Mouse (Mus musculus) testis, postnatal 10 days (tissue): ENCODE results near the gene Zbtb22.
A peak's percentile ranks its signal among the peaks of the same experiment; 100 is the strongest.
"Not testable (repeated sequence)": the region's sequence is repeated elsewhere in the genome, so short reads cannot be mapped to it uniquely, and the experiment has no call there.

Experiments used
- DNase-seq: peaks from one replicate; pipeline ENCODE4 v3.0.0; 2021; ENCODE audit warnings: low spot score

Gene Zbtb22

GRCm38 (mm10) chr17:33915671-33916250 is at the start of gene Zbtb22, which contains the start of gene Tapbp:
Gene Zbtb22 (plus strand): TSS chr17:33915904.
Gene Tapbp (plus strand): TSS chr17:33915899.
- peak; percentile 97 for DNase-seq

- not testable (repeated sequence) for DNase-seq
Measured at GRCm38 (mm10) chr17:33873537-33873936, 42.2 kb upstream of the Zbtb22 start, which contains the start of gene Gm7029. Gene Gm7029 (plus strand): TSS chr17:33873837.

- DNase-seq = no peak
Measured at GRCm38 (mm10) chr17:33874411-33874810, 41.3 kb upstream of the Zbtb22 start.

- not testable (repeated sequence) for DNase-seq
Measured at GRCm38 (mm10) chr17:33875797-33876196, 39.9 kb upstream of the Zbtb22 start.

GRCm38 (mm10) chr17:33884320-33884719 is 31.4 kb upstream of the Zbtb22 start:
- DNase-seq = not testable (repeated sequence)

- DNase-seq = not testable (repeated sequence)
Measured at GRCm38 (mm10) chr17:33887802-33888201, 27.9 kb upstream of the Zbtb22 start.

GRCm38 (mm10) chr17:33888230-33888629 is 27.5 kb upstream of the Zbtb22 start:
- DNase-seq = not testable (repeated sequence)

- not testable (repeated sequence) for DNase-seq
Measured at GRCm38 (mm10) chr17:33889941-33890532, 25.7 kb upstream of the Zbtb22 start.

- peak; percentile 99 for DNase-seq
Measured at GRCm38 (mm10) chr17:33890533-33891059, 25.1 kb upstream of the Zbtb22 start, which contains the start of gene Kifc1. Gene Kifc1 (minus strand): TSS chr17:33890661.

GRCm38 (mm10) chr17:33891357-33891756 is 24.3 kb upstream of the Zbtb22 start:
- DNase-seq = no peak

GRCm38 (mm10) chr17:33891892-33892291 is 23.8 kb upstream of the Zbtb22 start:
- not testable (repeated sequence) for DNase-seq

- no peak for DNase-seq
Measured at GRCm38 (mm10) chr17:33892429-33892828, 23.3 kb upstream of the Zbtb22 start.

GRCm38 (mm10) chr17:33893011-33893410 is 22.7 kb upstream of the Zbtb22 start:
- DNase-seq = not testable (repeated sequence)

GRCm38 (mm10) chr17:33897114-33897794 is 18.4 kb upstream of the Zbtb22 start:
- peak; percentile 68 for DNase-seq

- DNase-seq = not testable (repeated sequence)
Measured at GRCm38 (mm10) chr17:33898193-33898592, 17.5 kb upstream of the Zbtb22 start.

GRCm38 (mm10) chr17:33899642-33900041 is 16.1 kb upstream of the Zbtb22 start:
- DNase-seq = no peak

GRCm38 (mm10) chr17:33900281-33900988 is 15.3 kb upstream of the Zbtb22 start:
- DNase-seq = no peak

- no peak for DNase-seq
Measured at GRCm38 (mm10) chr17:33900989-33901314, 14.8 kb upstream of the Zbtb22 start.

GRCm38 (mm10) chr17:33901653-33902052 is 14.1 kb upstream of the Zbtb22 start:
- DNase-seq = no peak

- no peak for DNase-seq
Measured at GRCm38 (mm10) chr17:33902079-33902478, 13.6 kb upstream of the Zbtb22 start.

GRCm38 (mm10) chr17:33902491-33902890 is 13.2 kb upstream of the Zbtb22 start:
- no peak for DNase-seq
